Mouse (Mus musculus) midbrain, embryonic 13.5 days (tissue): Measurements from ENCODE around the gene Pcmtd2. TPM values are rescaled to one million over a fixed set of nuclear protein-coding genes. Genes with fewer than 3 reads are reported as not detected.

Experiments used
- ATAC-seq: fragments of 200-750 bp; cut with Nextera tagmentation; 2 replicates; pipeline ENCODE4 v1.8.0; 2017; ENCODE audit warnings: mild to moderate bottlenecking, moderate TSS enrichment, moderate library complexity
- H3K27ac ChIP-seq: fragments of 300-500 bp; sonication (generic); 2 replicates; pipeline ENCODE4 v1.5.1; 2015; ENCODE audit warnings: inconsistent platforms, mild to moderate bottlenecking, moderate library complexity
- H3K27me3 ChIP-seq: fragments of 300-500 bp; sonication (generic); 2 replicates; pipeline ENCODE4 v1.6.1; 2015; ENCODE audit warnings: mild to moderate bottlenecking, inconsistent platforms
- H3K36me3 ChIP-seq: fragments of 300-500 bp; sonication (generic); 2 replicates; pipeline ENCODE4 v1.6.1; 2015; ENCODE audit warnings: mild to moderate bottlenecking, inconsistent platforms
- H3K4me1 ChIP-seq: fragments of 300-500 bp; sonication (generic); replicated peaks from 2 replicates; pipeline ENCODE4 v1.6.1; 2015; ENCODE audit warnings: inconsistent platforms
- H3K4me2 ChIP-seq: fragments of 300-500 bp; sonication (generic); replicated peaks from 2 replicates; pipeline ENCODE4 v1.6.1; 2015; ENCODE audit warnings: moderate library complexity, mild to moderate bottlenecking, inconsistent platforms
- H3K4me3 ChIP-seq: fragments of 300-500 bp; sonication (generic); replicated peaks from 2 replicates; pipeline ENCODE4 v1.5.1; 2015; ENCODE audit warnings: mild to moderate bottlenecking, inconsistent platforms
- H3K9ac ChIP-seq: fragments of 300-500 bp; sonication (generic); replicated peaks from 2 replicates; pipeline ENCODE4 v1.6.1; 2015; ENCODE audit warnings: mild to moderate bottlenecking, inconsistent platforms
- H3K9me3 ChIP-seq: fragments of 300-500 bp; sonication (generic); 2 replicates; pipeline ENCODE4 v1.6.1; 2016; ENCODE audit warnings: mild to moderate bottlenecking, inconsistent platforms
- WGBS: fragments of 180-500 bp; shearing (Covaris S2); methylation state at CpG from one replicate; pipeline ENCODE4 v1.1.7; 2015; 5-methylcytosine and 5-hydroxymethylcytosine counted together
- polyA plus RNA-seq: library from polyadenylated mRNA; unstranded; fragments of >200 nt; fragmentation: Nextera tagmentation; extraction: Ambion mirVana; gene quantifications from 2 replicates; pipeline ENCODE4 v1.2.1, GENCODE M21; 2015

The Pcmtd2 gene
- polyA plus RNA-seq, 1 experiment from 2014 or later: 38.2 TPM

DNA sequence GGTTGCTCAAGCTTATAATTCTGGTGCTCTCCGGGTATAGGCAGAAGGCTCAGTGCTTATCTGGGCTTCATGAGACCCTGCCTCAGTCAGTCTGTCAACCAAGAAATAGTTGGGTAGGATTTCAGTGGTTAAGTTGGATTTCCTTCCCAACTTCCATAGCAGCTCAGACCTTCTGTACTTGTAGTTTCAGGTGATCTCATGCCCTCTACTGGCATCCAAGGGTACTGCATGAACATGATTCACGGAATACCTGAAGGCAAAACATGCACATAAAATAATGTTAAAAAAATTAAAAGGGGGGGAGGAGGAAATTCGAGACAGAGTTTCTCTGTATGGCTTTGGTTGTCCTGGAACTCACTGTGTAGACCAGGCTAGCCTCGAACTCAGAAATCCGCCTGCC is 29.3 kb downstream of the Pcmtd2 start:
- 61% methylated on average over 5 of the region's 5 CpGs for WGBS
- Histone ChIP-seq H3K4me3 (no peak overlapping the region), H3K4me2 (no peak overlapping the region), H3K4me1 (peaks cover 32% of the 10 kb centered on the region), H3K27ac (no peak overlapping the region), H3K27me3 (no peaks in the 10 kb centered on the region), H3K36me3 (peaks cover 30% of the 10 kb centered on the region), H3K9me3 (no peaks in the 10 kb centered on the region), H3K9ac (no peak overlapping the region)
- ATAC-seq: no peak

DNA sequence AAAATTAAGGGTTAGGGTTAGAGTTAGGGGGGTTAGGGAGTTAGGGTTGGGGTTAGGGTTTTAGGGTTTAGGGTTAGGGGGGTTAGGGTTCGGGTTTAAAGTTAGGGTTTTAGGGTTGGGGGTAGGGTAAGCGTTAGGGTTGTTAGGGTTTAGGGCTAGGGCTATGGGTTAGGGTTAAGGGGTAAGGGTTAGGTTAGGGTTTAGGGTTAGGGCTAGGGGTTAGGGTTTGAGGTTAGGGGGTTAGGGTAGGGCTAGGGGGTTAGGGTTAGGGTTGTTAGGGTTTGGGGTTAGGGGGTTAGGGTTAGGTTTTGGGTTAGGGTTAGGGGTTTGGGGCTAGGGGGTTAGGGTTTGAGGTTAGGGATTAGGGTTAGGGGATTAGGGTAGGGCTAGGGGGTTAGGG is 33.4 kb downstream of the Pcmtd2 start:
- ATAC-seq: no peak
- Histone ChIP-seq H3K4me3 (no peak overlapping the region), H3K27me3 (no peaks in the 10 kb centered on the region), H3K9me3 (no peaks in the 10 kb centered on the region), H3K9ac (no peak overlapping the region), H3K4me1 (peaks cover 11% of the 10 kb centered on the region), H3K36me3 (peaks cover 38% of the 10 kb centered on the region), H3K4me2 (no peak overlapping the region), H3K27ac (no peak overlapping the region)
- 92% methylated on average over 2 of the region's 2 CpGs for WGBS

DNA sequence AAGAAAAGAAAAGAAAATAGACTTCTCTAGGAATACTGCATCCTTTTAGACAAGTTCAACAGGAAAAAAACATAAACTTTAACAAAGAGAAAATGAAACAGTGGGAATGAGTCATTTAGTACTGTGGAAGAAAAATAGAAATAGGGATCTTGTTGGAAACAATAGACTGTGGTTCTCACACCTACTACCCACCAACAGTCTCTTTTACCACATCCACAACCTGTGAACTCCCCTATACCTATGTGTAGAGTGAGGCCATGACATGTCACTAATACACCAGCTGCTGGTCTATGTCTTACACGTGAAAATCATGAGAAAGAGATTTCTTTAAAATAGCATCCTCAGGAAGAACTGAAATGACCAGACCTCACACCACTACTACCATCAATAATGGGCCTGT is 41.2 kb downstream of the Pcmtd2 start:
- peaks cover 26% of the 10 kb centered on the region for H3K36me3 ChIP-seq
- 90% methylated on average over 1 of the region's 1 CpGs for WGBS
- no peaks in the 10 kb centered on the region for H3K4me1 ChIP-seq
- no peak for ATAC-seq
- no peak overlapping the region for H3K27ac ChIP-seq
- no peaks in the 10 kb centered on the region for H3K9me3 ChIP-seq
- H3K27me3 ChIP-seq: no peaks in the 10 kb centered on the region
- H3K9ac ChIP-seq: no peak overlapping the region
- H3K4me2 ChIP-seq: no peak overlapping the region
- H3K4me3 ChIP-seq: no peak overlapping the region

DNA sequence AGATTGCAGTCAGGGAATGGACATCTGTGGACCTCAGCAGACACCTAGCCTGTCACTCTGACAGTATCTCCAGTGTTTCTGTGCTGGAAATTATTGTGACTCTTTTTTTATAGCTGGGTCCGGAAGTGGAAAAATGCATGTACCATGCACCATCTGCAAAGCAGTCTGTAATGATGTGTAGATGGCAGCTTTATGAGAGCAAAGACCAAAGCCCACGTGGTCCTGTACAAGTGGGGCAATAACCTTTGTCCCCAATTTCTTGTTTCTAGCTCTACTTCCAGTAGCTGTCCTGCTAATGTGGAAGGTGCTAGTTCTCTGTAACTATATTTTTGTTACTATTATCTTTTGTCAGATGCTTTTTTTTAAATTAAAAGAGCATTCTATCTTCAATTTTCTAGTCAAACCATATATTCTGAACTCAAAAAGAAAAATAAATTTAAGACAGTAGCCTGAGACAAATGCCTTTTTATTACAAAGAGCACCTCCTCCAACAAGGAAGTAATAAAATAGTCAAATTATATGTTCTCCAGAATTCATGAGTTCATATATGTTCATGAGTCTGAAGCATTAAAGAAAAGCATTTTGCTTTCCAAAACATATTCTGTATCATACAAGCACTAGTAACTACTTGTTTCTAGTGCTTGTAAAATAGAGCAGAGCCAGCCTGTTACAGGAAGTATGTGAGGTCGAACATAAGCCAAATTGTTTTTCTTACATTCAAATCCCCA is 45.5 kb downstream of the Pcmtd2 start:
- no peak overlapping the region for H3K9ac ChIP-seq
- WGBS: 87% methylated on average over 3 of the region's 3 CpGs
- H3K9me3 ChIP-seq: no peaks in the 10 kb centered on the region
- H3K4me1 ChIP-seq: no peaks in the 10 kb centered on the region
- no peaks in the 10 kb centered on the region for H3K27me3 ChIP-seq
- no peak for ATAC-seq
- peaks cover 8% of the 10 kb centered on the region; the same call in 1 of the 2 replicates for H3K36me3 ChIP-seq
- no peak overlapping the region for H3K27ac ChIP-seq
- no peak overlapping the region for H3K4me3 ChIP-seq
- no peak overlapping the region for H3K4me2 ChIP-seq

Other genes starting within 250 kb of the Pcmtd2 start
- 71.7 and 72.8 TPM in 2 replicates for gene Prpf6, start 246.0 kb upstream of the Pcmtd2 start, polyA plus RNA-seq
- 68.1 and 70.2 TPM in 2 replicates for gene Zfp512b, start 245.1 kb upstream of the Pcmtd2 start, polyA plus RNA-seq
- 171 and 176 TPM in 2 replicates for gene Samd10, start 238.6 kb upstream of the Pcmtd2 start, polyA plus RNA-seq
- gene Gm29797, start 180.8 kb upstream of the Pcmtd2 start, polyA plus RNA-seq: not detected in 2 replicates
- gene Sox18, start 166.2 kb upstream of the Pcmtd2 start, polyA plus RNA-seq: 13.7 and 14.2 TPM in 2 replicates
- gene Tcea2, start 157.5 kb upstream of the Pcmtd2 start, polyA plus RNA-seq: 35.7 and 36.9 TPM in 2 replicates
- gene Rgs19, start 143.9 kb upstream of the Pcmtd2 start, polyA plus RNA-seq: 38.9 and 40.4 TPM in 2 replicates
- gene Lkaaear1, start 139.4 kb upstream of the Pcmtd2 start, polyA plus RNA-seq: not detected in 2 replicates
- 82.3 and 83.9 TPM in 2 replicates for gene Oprl1, start 122.8 kb upstream of the Pcmtd2 start, polyA plus RNA-seq
- gene Myt1, start 74.5 kb upstream of the Pcmtd2 start, polyA plus RNA-seq: 46.9 and 49.2 TPM in 2 replicates
- gene Polr3k, start 26.5 kb downstream of the Pcmtd2 start, polyA plus RNA-seq: 98.4 and 110 TPM in 2 replicates
- gene Gm14496, start 153.3 kb downstream of the Pcmtd2 start, polyA plus RNA-seq: not detected in 2 replicates